Mouse (Mus musculus): ENCODE data around the gene Trappc12. TPM values are rescaled to one million over a fixed set of nuclear protein-coding genes. Genes with fewer than 3 reads are reported as not detected.
"Not testable (repeated sequence)": the region's sequence is repeated elsewhere in the genome, so short reads cannot be mapped to it uniquely, and the experiment has no call there.

The Trappc12 gene
- polyA plus RNA-seq, 1 experiment, result 31.4 TPM

- no peak for TF ChIP-seq POLR2A (IDR thresholded peaks at IDR 0.05; ENCODE audit: insufficient read length, low read depth)
- TF ChIP-seq POLR2AphosphoS2 (IDR thresholded peaks at IDR 0.05; ENCODE audit: insufficient read length, low read depth), result no peak
- no peak for TF ChIP-seq MYOG (IDR thresholded peaks at IDR 0.05; ENCODE audit: control insufficient read depth in 1 of 3, insufficient read depth in 1 of 3, insufficient read length in 2 of 3, low read depth in 2 of 3)
- no peak for TF ChIP-seq TCF12 (IDR thresholded peaks at IDR 0.05; ENCODE audit: insufficient read depth, poor library complexity, severe bottlenecking)
- TF ChIP-seq MYOD1 (IDR thresholded peaks at IDR 0.05; ENCODE audit: control insufficient read depth in 1 of 3, insufficient read length in 2 of 3, low read depth in 2 of 3), result no peak
- no peak for TF ChIP-seq TCF3 (IDR thresholded peaks at IDR 0.05; ENCODE audit: insufficient read length, low read depth)
- TF ChIP-seq CEBPB (IDR thresholded peaks at IDR 0.05; ENCODE audit: insufficient read depth, poor library complexity, severe bottlenecking), result no peak
- no peak for TF ChIP-seq MAX (IDR thresholded peaks at IDR 0.05; ENCODE audit: low read depth)
- no peak for TF ChIP-seq E2F4 (IDR thresholded peaks at IDR 0.05; ENCODE audit: insufficient read depth)
- TF ChIP-seq REST (IDR thresholded peaks at IDR 0.05; ENCODE audit: insufficient read depth, insufficient read length), result no peak
- TF ChIP-seq SRF (IDR thresholded peaks at IDR 0.05; ENCODE audit: control insufficient read depth, insufficient read length, low read depth), result no peak
- no peak for TF ChIP-seq USF1 (IDR thresholded peaks at IDR 0.05; ENCODE audit: low read depth)
Measured at GRCm38 (mm10) chr12:28750876-28751275, 604 bp upstream of the Trappc12 start.

DNA sequence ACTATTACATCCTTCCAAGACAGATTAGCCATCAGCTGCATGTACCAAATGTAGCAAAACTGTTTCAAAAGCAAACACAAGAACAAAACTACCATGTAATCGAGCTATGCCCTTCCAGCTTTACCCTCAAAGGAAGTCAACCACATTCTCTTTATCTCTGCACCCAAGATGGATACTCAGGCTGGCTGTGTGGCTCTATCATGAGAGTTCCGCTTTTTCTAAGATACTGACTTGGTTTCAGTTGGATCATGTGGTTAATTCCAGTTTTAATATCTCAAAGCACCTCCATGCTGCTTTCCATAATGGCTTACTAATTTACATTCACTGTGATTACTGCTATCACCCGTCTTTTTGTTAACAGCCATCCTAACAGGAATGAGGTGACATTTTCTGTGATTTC, 6.9 kb downstream of the Trappc12 start:
- Histone ChIP-seq H3K79me2 (ENCODE audit: control insufficient read depth, insufficient read depth) (peaks cover 3% of the 10 kb centered on the region), H3K4me3 (no peak overlapping the region), H3K36me3 (ENCODE audit: control insufficient read depth, insufficient read depth) (peaks cover 10% of the 10 kb centered on the region), H3K4me2 (ENCODE audit: low read depth) (no peak overlapping the region), H3K27me3 (ENCODE audit: control insufficient read depth, insufficient read depth, insufficient read length) (no peaks in the 10 kb centered on the region), H3ac (ENCODE audit: control insufficient read depth, insufficient read length) (no peak overlapping the region)
- TF ChIP-seq POLR2AphosphoS2 (IDR thresholded peaks at IDR 0.05; ENCODE audit: insufficient read length, low read depth) (no peak), MAX (IDR thresholded peaks at IDR 0.05; ENCODE audit: low read depth) (no peak), E2F4 (IDR thresholded peaks at IDR 0.05; ENCODE audit: insufficient read depth) (no peak), MYOG (IDR thresholded peaks at IDR 0.05; ENCODE audit: control insufficient read depth in 1 of 3, insufficient read depth in 1 of 3, insufficient read length in 2 of 3, low read depth in 2 of 3) (no peak), CEBPB (IDR thresholded peaks at IDR 0.05; ENCODE audit: insufficient read depth, poor library complexity, severe bottlenecking) (no peak), REST (IDR thresholded peaks at IDR 0.05; ENCODE audit: insufficient read depth, insufficient read length) (no peak), USF1 (IDR thresholded peaks at IDR 0.05; ENCODE audit: low read depth) (no peak), MYOD1 (IDR thresholded peaks at IDR 0.05; ENCODE audit: control insufficient read depth in 1 of 3, insufficient read length in 2 of 3, low read depth in 2 of 3) (no peak), POLR2A (IDR thresholded peaks at IDR 0.05; ENCODE audit: insufficient read length, low read depth) (no peak), TCF12 (IDR thresholded peaks at IDR 0.05; ENCODE audit: insufficient read depth, poor library complexity, severe bottlenecking) (no peak), SRF (IDR thresholded peaks at IDR 0.05; ENCODE audit: control insufficient read depth, insufficient read length, low read depth) (no peak), TCF3 (IDR thresholded peaks at IDR 0.05; ENCODE audit: insufficient read length, low read depth) (no peak)

More at GRCm38 (mm10) chr12:28750876-28751275, 604 bp upstream of the Trappc12 start:
- H3ac ChIP-seq (ENCODE audit: control insufficient read depth, insufficient read length), result no peak overlapping the region
- H3K27me3 ChIP-seq (ENCODE audit: control insufficient read depth, insufficient read depth, insufficient read length), result no peaks in the 10 kb centered on the region
- peak overlapping the region; percentile 81 for H3K4me2 ChIP-seq (ENCODE audit: low read depth)
- peaks cover 20% of the 10 kb centered on the region for H3K79me2 ChIP-seq (ENCODE audit: control insufficient read depth, insufficient read depth)
- peaks cover 8% of the 10 kb centered on the region for H3K36me3 ChIP-seq (ENCODE audit: control insufficient read depth, insufficient read depth)
- peak overlapping the region; percentile 60 for H3K4me3 ChIP-seq

GRCm38 (mm10) chr12:28735293-28735692, 15.0 kb downstream of the Trappc12 start:
- H3ac ChIP-seq (ENCODE audit: control insufficient read depth, insufficient read length), result no peak overlapping the region
- TF ChIP-seq TCF3 (IDR thresholded peaks at IDR 0.05; ENCODE audit: insufficient read length, low read depth), result no peak
- TF ChIP-seq POLR2A (IDR thresholded peaks at IDR 0.05; ENCODE audit: insufficient read length, low read depth), result no peak
- TF ChIP-seq MYOD1 (IDR thresholded peaks at IDR 0.05; ENCODE audit: control insufficient read depth in 1 of 3, insufficient read length in 2 of 3, low read depth in 2 of 3), result no peak
- no peak for TF ChIP-seq POLR2AphosphoS2 (IDR thresholded peaks at IDR 0.05; ENCODE audit: insufficient read length, low read depth)
- no peak for TF ChIP-seq REST (IDR thresholded peaks at IDR 0.05; ENCODE audit: insufficient read depth, insufficient read length)
- no peak for TF ChIP-seq CEBPB (IDR thresholded peaks at IDR 0.05; ENCODE audit: insufficient read depth, poor library complexity, severe bottlenecking)
- TF ChIP-seq TCF12 (IDR thresholded peaks at IDR 0.05; ENCODE audit: insufficient read depth, poor library complexity, severe bottlenecking), result no peak
- TF ChIP-seq E2F4 (IDR thresholded peaks at IDR 0.05; ENCODE audit: insufficient read depth), result no peak
- TF ChIP-seq USF1 (IDR thresholded peaks at IDR 0.05; ENCODE audit: low read depth), result no peak
- TF ChIP-seq MAX (IDR thresholded peaks at IDR 0.05; ENCODE audit: low read depth), result no peak
- H3K27me3 ChIP-seq (ENCODE audit: control insufficient read depth, insufficient read depth, insufficient read length), result no peaks in the 10 kb centered on the region
- H3K4me3 ChIP-seq, result no peak overlapping the region
- H3K79me2 ChIP-seq (ENCODE audit: control insufficient read depth, insufficient read depth), result peaks cover 3% of the 10 kb centered on the region
- H3K36me3 ChIP-seq (ENCODE audit: control insufficient read depth, insufficient read depth), result peaks cover 21% of the 10 kb centered on the region
- no peak overlapping the region for H3K4me2 ChIP-seq (ENCODE audit: low read depth)

DNA sequence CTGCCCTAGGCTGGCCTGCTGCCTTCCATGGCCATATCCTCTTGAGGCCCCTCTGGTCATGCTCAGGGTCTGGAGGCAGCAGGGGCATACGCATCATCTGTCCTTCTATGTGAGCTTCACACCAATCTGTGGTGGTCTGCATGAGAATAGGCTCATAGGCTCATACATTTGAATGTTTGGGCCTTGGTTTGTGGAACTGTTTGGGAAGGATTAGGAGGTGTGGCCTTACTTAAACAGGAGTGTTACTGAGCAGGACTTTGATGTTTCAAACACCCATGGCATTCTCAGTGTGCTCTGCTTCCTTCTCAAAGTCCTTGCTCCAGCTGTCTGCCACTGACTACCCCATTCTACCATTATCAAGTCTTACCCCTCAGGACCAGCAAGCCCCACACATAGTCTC, 16.0 kb downstream of the Trappc12 start:
- no peak overlapping the region for H3ac ChIP-seq (ENCODE audit: control insufficient read depth, insufficient read length)
- no peak overlapping the region for H3K4me3 ChIP-seq
- no peak overlapping the region for H3K4me2 ChIP-seq (ENCODE audit: low read depth)
- peaks cover 21% of the 10 kb centered on the region for H3K36me3 ChIP-seq (ENCODE audit: control insufficient read depth, insufficient read depth)
- TF ChIP-seq SRF (IDR thresholded peaks at IDR 0.05; ENCODE audit: control insufficient read depth, insufficient read length, low read depth) (no peak), POLR2A (IDR thresholded peaks at IDR 0.05; ENCODE audit: insufficient read length, low read depth) (no peak), POLR2AphosphoS2 (IDR thresholded peaks at IDR 0.05; ENCODE audit: insufficient read length, low read depth) (no peak), REST (IDR thresholded peaks at IDR 0.05; ENCODE audit: insufficient read depth, insufficient read length) (no peak), TCF3 (IDR thresholded peaks at IDR 0.05; ENCODE audit: insufficient read length, low read depth) (no peak), TCF12 (IDR thresholded peaks at IDR 0.05; ENCODE audit: insufficient read depth, poor library complexity, severe bottlenecking) (no peak), CEBPB (IDR thresholded peaks at IDR 0.05; ENCODE audit: insufficient read depth, poor library complexity, severe bottlenecking) (no peak), MYOG (IDR thresholded peaks at IDR 0.05; ENCODE audit: control insufficient read depth in 1 of 3, insufficient read depth in 1 of 3, insufficient read length in 2 of 3, low read depth in 2 of 3) (no peak), MAX (IDR thresholded peaks at IDR 0.05; ENCODE audit: low read depth) (no peak), E2F4 (IDR thresholded peaks at IDR 0.05; ENCODE audit: insufficient read depth) (no peak), MYOD1 (IDR thresholded peaks at IDR 0.05; ENCODE audit: control insufficient read depth in 1 of 3, insufficient read length in 2 of 3, low read depth in 2 of 3) (no peak), USF1 (IDR thresholded peaks at IDR 0.05; ENCODE audit: low read depth) (no peak)
- H3K27me3 ChIP-seq (ENCODE audit: control insufficient read depth, insufficient read depth, insufficient read length), result no peaks in the 10 kb centered on the region
- no peaks in the 10 kb centered on the region for H3K79me2 ChIP-seq (ENCODE audit: control insufficient read depth, insufficient read depth)

GRCm38 (mm10) chr12:28733520-28734245, 16.6 kb downstream of the Trappc12 start:
- not testable (repeated sequence) for H3K27me3 ChIP-seq (ENCODE audit: control insufficient read depth, insufficient read depth, insufficient read length); H3K4me2 ChIP-seq (ENCODE audit: low read depth); H3K4me3 ChIP-seq

More at GRCm38 (mm10) chr12:28733520-28734245, 16.6 kb downstream of the Trappc12 start:
- peaks cover 21% of the 10 kb centered on the region for H3K36me3 ChIP-seq (ENCODE audit: control insufficient read depth, insufficient read depth)
- H3ac ChIP-seq (ENCODE audit: control insufficient read depth, insufficient read length); H3K79me2 ChIP-seq (ENCODE audit: control insufficient read depth, insufficient read depth): not testable (repeated sequence)
